Mouse (Mus musculus): ENCODE measurements around the gene Gpr62.

GRCm38 (mm10) chr9:106499667-106500066 is 33.9 kb upstream of the Gpr62 start, which contains the start of gene Iqcf1:
- TF ChIP-seq POLR2A (IDR thresholded peaks at IDR 0.05; ENCODE audit: low read depth, low read length), result no peak
- no peak for TF ChIP-seq SIN3A (IDR thresholded peaks at IDR 0.05; ENCODE audit: low read length)
- no peak for TF ChIP-seq SMC3 (IDR thresholded peaks at IDR 0.05; ENCODE audit: low read depth, low read length)
- TF ChIP-seq BHLHE40 (IDR thresholded peaks at IDR 0.05; ENCODE audit: low read depth, low read length), result no peak

Measured in CH12.LX (cell line).